Mouse (Mus musculus) regulatory T cell (primary cell): ENCODE measurements around the gene Stac3.

ENCODE experiments used
- in situ Hi-C: fragments of 300-600 bp; cut with MboI, MseI; formaldehyde crosslinking; loops from one replicate; pipeline ENCODE4 v1.15.1; 2025; ENCODE audit warnings: high pct_unique_total_duplicates

The Stac3 gene

DNA sequence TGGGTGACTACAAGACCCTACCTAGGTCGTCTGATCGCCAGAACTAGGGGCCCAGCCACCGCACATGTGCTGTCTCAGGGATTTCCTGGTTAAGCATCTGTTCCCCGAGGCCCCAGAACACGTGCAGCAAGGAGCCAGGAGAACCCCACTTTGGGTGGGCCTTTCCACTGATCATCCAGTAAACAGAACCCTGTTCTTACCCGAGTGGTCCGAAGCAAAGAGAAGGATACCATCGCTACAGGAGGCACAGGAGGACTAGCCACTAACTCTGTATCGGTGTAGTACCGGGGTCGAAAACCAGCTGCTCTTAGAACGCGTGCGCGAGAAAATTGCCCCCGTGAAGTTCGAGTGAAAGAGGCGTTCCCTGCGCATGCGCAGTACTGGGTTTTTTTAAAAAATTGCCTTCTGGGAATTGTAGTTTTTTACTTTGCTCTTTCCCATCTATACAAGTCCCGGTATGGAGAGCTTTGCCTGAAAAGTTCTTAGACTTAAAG lies 20.6 kb downstream of the Stac3 start, which contains the start of gene Shmt2:
Gene Shmt2, minus strand, starts transcription at position 357 of the 494 bp plus-strand sequence.
- in situ Hi-C loops, result no loop called here

DNA sequence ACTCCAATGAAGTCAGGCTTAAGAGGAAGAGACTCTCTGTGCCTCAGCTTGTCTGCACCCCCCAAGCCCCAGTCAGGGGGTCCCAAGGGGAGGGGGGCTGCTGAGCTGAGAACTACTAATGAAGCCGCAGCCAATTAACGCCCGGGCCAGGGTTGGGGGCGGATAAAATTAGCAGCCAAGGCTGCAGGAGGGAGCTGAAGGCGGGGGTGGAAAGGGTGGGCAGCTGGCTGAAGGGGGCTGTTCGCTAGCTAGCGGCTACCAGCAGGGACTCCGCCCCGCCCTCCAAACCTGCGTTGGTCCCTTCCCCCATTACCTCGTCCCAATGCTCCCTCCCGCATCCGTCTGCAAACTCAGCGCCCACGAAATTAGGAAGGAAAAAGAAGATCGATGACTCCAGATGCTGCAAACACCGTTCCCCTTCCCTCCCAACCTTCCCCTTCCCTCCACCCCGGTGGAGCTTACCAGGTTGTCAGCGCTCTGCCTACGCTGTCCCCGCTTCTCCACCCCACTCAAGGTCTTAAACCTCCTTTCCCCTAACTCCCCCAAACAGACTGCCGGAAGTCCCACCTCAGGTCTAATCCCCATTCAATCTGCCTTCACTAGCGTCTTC lies 23.3 kb downstream of the Stac3 start:
- in situ Hi-C loops, result no loop called here

GRCm38 (mm10) chr10:127526048-127526447 lies 24.6 kb downstream of the Stac3 start:
- in situ Hi-C loops, result no loop called here

GRCm38 (mm10) chr10:127526681-127527080 lies 25.2 kb downstream of the Stac3 start:
- in situ Hi-C loops, result no loop called here

DNA sequence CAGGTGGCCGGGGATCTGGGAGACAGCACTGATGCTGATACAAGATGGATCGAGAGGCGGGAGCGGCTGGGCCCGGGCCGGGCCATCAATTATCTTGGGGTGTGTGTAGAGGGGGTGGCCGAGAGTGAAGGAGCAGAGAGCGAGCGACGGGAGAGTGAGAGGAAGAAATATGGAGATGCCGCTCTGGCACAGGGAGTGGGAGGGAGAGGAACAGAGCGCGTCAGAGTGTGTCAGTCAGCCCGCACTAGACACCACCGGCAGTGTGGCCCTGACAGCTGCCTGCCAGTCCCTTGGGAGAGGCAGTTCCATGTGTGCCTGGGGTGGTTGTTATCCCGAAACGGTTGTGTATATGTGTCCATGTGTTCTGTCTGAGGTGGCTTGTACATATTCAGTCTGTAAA lies 26.0 kb downstream of the Stac3 start:
- in situ Hi-C loops, result no loop called here

DNA sequence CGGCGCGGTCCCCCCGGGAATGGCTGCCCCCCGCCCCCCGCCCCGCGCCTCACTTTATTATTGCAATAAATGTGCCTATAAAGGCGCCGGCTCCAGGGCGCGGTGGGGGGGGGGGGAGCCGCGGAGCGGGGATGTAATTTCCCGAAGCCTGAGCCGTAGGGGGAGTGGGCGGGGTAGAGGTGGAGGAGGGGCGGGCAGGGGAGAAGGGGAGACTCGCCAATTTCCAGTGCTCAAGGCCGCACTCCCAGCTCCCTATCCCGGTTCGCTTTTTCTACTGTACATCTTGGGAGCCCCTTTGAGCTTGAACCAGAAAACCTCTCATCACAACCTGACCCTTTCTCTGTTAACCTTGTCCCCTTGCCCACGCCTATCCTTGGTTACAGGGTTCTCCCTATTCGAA lies 29.5 kb downstream of the Stac3 start:
- in situ Hi-C loops, result no loop called here

DNA sequence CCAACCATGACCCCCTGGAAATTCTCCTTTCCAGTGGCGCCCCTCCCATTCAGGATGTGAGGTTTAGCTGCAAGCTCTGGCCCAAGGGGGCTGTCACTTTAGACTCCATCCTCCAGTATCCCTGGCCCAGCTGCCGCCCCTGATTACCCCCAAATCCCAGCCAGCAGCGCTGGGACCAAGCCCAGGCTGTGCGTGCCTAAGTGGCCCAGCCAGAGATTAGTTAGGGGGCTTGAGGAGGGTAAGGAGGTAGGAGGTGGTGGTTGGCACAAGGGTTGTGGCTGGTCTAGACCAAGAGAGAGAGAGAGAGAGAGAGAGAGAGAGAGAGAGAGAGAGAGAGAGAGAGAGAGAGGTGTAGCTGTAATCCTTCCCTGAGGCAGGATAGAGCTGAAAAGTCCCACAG lies 30.1 kb downstream of the Stac3 start:
- in situ Hi-C loops, result no loop called here

- in situ Hi-C loops, result no loop called here
Measured at GRCm38 (mm10) chr10:127534036-127534928, 32.8 kb downstream of the Stac3 start, which contains the start of gene Nxph4. Gene Nxph4, minus strand, starts transcription at chr10:127534559.

- in situ Hi-C loops, result no loop called here
Measured at GRCm38 (mm10) chr10:127534929-127535384, 33.5 kb downstream of the Stac3 start.

GRCm38 (mm10) chr10:127536586-127537314 lies 35.3 kb downstream of the Stac3 start:
- in situ Hi-C loops, result no loop called here

DNA sequence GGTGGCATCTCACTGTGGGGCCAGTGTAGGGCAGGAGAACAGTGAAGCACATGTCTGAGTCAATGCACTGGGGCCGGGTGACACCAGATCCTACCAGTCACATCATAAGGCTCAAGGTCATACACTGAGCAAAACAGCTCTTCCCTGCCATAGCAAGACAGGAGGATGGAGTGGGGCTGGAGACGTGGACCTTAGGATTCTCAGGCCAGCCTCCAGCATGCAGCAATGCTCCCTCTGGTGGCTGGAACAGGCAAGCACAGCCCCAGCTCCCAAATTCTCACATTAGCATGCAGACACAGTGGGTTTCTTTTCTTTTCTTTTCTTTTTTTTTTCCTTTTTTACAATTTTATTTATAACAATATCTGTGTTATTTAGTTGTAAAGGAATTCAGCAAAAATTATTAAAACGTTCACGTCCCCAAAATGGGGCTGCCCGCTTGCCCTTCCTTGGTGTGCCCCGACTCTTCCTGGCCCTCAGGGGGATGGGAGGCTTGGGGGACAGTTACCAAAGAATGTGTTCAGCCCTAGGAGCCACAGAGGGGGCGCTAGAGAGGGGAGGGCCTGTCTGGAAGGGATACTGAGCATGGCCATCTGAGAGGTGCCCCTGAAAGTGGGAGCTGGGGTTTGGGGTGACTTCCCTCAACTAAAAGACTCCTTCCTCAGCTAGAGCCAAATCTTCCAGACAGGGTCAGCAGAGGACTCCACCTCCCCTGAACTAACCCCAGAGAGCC lies 36.5 kb downstream of the Stac3 start:
- in situ Hi-C loops, result no loop called here

- in situ Hi-C loops, result loop anchor here (5.0 kb wide), 1 partner anchor 34 kb away; no protein-coding TSS in a partner anchor
Measured at GRCm38 (mm10) chr10:127541510-127541909, 40.0 kb downstream of the Stac3 start.

DNA sequence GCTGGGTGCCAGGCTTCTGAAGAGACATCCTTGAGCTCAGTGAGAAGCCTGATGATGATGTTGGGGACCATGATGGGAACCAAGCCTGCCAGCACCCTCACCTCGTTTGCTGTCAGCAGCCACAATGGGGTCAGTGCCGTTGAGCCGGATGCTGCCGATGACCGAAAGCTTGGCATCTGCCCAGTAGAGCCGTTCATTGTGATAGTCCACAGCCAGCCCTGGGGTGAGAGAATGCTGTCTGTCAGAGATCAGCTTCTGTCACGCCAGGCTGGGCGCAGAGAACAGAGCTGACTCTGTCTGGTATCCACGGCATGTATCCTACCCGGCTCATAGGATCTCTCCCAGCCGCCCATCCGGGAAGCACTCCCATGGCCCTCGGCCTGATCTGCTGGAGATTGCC lies 40.6 kb downstream of the Stac3 start:
- in situ Hi-C loops, result loop anchor here (5.0 kb wide), 1 partner anchor 35 kb away; no protein-coding TSS in a partner anchor

DNA sequence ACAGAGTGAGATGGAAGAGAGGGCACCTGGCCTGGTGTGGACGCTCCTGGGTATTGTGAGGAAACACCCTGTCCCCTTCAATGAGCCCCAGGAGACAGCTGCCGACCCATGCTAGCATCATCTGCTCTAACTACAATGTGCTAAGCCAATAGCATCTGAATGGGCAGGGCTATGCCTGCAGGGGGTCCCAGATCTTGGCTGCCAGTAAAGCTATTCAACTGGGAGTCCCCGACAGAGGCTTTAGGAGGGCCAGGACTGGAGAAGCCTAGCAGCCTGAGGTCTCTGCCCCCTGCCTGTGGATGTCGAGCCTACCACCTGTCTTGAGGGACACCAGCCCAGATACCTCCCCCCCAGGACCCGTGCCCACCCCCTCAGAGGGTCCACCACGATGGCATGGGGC lies 41.2 kb downstream of the Stac3 start:
- in situ Hi-C loops, result loop anchor here (5.0 kb wide), 1 partner anchor 35 kb away; no protein-coding TSS in a partner anchor

DNA sequence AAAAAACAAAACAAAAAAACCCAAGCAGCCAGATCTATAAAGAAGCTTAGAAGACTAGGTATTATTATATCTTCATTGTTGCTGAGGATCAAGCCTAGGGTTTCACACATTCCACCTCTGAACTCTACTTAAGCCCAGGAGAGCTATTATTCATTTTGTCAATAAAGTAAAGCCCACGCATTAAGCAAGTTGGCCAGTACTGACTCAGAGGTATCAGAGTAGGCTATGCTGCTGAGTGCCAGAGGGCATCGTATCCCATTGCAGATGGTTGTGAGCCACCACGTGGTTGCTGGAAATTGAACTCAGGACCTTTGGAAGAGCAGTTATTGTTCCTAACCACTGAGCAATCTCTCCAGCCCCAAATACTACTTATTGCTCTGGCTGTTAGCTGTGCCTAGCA lies 42.4 kb downstream of the Stac3 start:
- in situ Hi-C loops, result loop anchor here (5.0 kb wide), 1 partner anchor 37 kb away; no protein-coding TSS in a partner anchor

GRCm38 (mm10) chr10:127544375-127544774 lies 42.9 kb downstream of the Stac3 start:
- in situ Hi-C loops, result loop anchor here (5.0 kb wide), 1 partner anchor 37 kb away; no protein-coding TSS in a partner anchor

DNA sequence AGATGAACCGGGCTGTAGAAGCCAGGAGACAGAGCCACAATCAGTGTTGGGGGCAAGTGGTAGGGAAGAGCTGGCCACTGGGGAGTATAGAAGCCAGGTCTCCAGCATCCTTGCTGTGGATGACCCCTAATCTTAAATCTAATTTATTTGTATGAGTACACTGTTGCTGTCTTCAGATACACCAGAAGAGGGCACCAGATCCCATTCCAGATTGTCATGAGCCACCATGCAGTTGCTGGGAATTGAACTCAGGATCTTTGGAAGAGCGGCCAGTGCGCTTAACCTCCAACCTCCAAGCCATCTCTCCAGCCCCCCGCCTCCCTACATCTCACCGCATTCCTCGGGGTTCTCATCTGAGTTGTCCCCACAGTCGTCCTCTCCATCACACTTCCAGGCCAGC lies 45.0 kb downstream of the Stac3 start:
- in situ Hi-C loops, result no loop called here

- in situ Hi-C loops, result no loop called here
Measured at GRCm38 (mm10) chr10:127548236-127548635, 46.8 kb downstream of the Stac3 start.

DNA sequence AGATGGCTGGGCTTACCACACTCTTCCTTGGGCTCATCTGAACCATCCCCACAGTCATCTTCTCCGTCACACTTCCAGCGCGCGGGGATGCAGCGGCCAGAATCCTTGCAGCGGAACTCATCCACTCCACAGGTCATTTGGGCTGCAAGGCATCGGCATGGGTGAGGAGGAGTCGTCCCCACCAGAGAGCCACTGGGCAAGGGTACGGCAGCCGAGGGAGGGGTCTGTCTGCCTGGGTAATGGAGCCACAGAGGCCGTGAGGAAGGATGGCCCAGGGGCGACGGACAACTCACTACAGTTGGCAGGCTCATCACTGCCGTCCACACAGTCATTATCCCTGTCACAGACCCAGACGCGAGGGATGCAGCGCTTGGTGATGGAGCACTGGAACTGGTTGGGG lies 48.4 kb downstream of the Stac3 start:
- in situ Hi-C loops, result no loop called here

DNA sequence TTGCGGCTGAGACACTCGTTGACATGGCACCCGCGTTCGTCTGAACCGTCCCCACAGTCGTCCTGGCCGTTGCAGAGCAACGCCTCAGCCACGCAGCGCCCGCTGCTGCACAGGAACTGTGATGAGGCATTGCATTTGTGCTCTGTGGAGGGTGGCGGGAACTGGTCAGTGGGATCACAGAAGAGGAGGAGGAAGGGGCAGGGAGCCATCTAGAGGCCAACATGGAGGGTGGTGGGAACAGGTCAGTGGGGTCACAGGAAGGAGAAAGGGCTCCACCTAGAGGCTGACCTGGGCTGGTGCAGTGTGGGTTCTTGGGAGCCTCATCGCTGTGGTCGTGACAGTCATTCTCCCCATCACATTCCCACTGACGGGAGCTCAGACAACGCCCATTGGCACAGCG lies 54.2 kb downstream of the Stac3 start:
- in situ Hi-C loops, result no loop called here

GRCm38 (mm10) chr10:127557397-127557796 lies 55.9 kb downstream of the Stac3 start:
- in situ Hi-C loops, result no loop called here
